Mouse (Mus musculus): ENCODE results near the gene Dolpp1.
A peak's percentile ranks its signal among the peaks of the same experiment; 100 is the strongest.

The Dolpp1 gene

DNA sequence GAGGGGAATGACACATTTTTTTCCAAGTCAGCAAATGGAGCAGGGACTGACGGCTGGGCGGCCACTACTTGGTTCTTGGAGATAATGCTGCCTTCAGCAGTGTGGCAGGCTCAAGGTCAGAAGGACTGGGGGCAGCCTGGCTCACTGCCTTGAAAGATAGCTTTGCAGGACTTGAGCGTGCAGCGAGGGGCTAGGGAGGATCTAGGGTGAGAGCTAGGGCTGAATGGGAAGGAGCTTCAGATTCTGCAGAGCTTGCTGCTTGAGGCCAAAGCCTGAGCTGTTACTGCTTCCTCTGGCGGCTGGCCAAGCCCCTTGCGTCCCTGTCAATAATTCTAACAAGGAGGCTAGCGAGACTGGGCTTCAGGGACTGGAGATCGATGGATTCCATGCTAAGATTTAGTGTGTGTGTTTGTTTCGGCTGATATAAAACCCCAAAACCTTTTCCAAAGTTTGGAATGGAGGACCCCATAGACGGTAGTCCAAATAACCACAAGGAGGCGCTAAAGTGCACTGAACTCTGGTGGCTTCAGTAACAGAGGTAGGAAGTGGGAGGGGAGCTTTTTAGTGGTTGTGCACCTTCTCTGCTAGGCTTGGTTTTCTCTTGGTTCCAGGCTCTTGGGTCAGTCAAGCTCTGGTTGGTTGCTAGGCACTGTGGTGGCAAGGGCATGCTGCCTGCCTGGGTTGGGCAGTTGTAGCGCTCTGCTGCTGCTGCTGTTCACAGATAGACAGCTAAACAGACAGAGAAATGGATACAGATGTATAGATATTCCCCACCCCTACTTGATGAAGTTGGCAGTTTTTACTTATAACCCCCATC is 48.9 kb downstream of the Dolpp1 start:
- peak; percentile 63 for DNase-seq (ENCODE audit: low read depth)

DNA sequence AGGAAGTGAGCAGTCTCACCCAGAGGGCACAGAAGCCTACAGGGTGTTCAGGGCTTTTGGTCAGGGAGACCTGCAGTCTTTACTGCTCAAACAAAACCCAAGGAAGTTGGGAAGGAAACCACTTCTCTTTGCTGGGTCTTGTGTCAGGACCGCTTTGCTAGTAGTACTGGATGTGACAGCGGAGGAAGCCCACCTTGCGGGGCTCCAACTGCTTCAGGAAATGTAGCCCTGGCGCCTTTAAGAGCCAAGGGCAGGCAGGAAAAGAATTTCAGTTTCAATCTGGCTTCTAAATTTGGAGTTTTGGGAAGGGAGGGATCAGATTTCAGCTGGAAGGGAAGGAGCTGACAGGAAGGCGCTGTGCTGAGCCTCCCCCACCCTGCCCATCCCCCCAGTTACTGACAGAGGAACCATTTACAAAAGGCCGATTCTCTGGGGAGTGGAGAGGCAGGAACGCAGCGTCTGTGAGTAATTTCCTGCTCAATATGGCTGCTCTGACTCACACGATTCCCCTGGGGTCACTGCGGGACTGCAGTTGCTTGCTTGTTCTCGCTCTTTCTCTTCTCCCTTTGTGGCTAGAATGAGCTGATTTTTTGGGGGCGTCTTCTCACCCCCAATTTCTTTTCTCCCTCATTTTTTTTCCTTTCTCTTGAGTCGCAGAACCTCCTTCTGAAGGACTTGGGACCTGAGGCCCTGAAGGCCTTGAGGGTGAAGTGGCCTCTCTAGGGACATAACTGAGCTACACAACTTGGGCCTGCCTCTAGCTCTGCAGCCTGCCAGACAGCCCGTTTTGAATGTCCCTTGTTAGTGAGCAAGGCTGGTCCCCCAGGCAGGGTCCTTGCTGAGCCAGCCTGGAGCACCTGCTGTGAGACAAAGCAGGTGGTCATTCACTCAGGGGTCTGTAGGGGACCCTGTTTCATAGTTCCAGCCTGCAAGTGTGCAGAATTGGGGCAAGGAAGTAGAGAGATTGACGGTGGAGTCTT is 49.8 kb downstream of the Dolpp1 start:
- no peak for DNase-seq (ENCODE audit: low read depth)

DNA sequence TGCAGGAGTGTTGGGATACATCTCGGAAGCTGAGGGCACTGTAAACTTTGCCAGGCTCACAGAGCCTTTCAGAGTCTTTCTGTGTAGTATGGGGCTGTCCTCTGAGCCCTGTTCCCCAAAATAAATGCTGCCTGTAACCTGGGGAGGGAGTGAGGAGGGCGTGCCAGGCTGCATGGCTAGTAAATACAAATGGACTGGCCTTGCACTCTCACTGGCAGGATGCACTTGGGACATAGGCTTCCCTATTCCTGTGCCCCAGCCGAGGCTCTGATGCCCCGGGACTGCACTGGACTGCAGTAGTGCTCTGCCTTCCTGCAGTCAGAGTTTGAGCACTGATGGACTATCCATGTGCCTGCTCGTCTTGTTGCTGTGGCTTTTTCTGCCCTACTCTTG is 50.4 kb downstream of the Dolpp1 start:
- no peak for DNase-seq (ENCODE audit: low read depth)

DNA sequence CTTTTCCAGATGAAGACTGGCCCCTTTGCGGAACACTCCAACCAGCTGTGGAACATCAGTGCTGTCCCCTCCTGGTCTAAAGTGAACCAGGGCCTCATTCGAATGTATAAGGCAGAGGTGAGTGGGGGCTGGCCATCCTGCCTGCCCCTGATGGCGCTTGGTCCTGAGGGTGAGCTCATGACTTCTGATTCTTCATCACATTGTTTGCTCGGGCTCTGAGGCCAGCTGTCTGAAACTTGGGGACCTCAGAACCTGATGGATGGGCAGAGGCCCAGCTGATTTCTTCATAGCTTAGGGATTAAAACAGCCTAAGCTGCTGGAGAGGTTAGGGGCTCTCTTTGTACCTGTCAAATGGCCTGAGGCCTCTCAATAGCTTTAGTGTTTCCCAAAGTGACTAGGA is 51.2 kb downstream of the Dolpp1 start:
- no peak for DNase-seq (ENCODE audit: low read depth)

DNA sequence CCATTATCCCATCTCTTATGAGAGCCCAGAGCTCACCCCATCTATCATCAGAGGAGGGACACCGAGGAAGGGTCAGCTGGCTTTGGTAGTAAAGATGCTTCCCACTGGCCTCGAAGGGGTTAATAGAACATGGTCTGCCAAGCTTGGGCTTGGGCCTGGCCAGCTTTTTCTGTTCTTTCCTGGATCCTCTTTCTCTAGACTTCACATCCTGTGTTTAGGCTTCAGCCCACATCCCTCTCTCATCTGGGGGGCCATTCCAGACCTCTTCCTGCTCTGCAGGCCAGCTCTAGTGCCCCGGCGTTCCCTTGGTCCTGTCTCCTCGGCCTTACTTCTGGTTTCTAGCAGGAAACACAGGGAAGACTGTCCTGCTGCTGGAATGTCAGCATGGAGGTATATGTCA is 52.0 kb downstream of the Dolpp1 start:
- no peak for DNase-seq (ENCODE audit: low read depth)

DNA sequence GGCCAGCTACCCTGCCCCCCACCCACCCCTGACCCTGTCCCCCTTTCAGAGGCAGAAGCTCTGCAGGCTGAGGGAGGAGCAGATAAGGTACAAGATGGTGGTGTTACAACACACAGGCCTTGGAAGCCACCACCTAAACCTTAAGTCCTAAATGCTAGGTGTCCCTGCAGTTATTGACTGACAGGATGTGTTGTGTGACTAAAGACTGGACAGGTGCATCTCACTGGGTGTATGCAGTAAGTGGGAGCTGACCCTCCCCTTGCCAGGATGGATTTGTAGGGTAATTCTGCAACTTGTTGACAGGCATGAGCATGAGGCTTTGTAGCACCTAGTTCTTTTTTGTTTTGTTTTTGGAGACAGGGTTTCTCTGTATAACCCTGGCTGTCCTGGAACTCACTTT is 52.4 kb downstream of the Dolpp1 start:
- no peak for DNase-seq (ENCODE audit: low read depth)

DNA sequence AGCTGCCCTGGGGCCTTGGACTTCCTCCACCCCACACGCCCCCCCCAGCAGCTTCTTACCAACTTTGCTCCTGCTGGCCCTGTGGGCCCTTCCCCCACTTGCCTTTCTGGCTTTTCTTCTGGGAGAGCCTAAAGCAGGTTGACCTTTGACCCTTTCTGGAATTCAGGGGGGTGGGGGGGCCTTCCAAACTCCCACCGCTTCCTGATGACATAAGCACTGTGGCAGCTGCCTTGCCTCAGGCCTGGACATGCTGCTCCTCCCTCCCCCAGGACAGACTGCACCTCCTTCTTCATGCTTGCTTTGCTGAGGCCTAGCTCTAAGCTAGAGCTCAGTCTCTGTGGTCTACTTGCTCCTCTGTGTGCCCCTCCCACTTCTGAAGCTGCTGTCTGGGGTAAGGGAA is 53.3 kb downstream of the Dolpp1 start:
- DNase-seq (ENCODE audit: low read depth): no peak

DNA sequence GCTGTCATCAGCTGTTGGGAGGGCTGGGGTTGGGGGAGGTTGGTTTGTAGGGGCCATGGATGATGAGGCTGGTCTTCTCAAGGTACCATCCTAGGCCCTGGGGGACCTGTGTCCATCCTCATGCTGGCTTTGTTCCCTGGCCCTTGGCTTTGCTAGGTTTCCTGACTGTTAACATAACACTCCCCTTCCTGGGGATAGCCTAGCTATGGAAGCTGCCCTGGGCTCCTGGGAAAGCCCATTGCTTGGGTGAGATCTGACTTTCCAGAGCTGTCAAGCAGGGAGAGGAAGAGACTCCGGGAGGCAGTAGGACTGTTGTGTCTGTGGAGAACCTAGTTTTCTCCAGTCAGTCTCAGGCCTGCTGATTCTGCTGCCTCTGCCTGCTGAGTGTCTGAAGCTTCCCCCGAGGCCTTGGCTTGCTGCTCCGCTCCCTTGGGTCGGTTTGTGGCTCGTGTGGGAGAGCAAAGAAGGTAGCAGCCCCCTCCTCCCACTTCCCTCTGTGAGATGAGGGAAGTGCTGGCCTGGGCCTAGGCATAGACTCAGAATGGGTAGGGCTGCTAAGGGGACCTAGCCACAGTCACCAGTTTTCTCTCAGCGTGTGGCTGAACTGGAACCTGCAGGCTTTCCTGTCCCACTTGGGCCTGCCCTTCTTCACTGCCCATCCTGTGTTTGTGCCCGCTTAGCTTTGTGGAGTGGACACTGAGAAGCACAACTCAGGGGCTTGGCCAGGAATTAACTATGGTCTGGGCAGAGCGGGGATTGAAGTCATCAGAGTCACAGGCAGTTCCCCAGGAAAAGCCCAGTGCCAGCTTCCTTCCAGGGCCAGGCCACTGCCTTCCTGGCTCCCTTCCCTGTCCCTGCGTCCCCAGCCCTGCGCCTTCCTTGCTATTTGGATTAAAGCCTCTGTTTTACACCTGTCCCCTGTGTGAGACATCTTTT is 55.1 kb downstream of the Dolpp1 start:
- no peak for DNase-seq (ENCODE audit: low read depth)

DNA sequence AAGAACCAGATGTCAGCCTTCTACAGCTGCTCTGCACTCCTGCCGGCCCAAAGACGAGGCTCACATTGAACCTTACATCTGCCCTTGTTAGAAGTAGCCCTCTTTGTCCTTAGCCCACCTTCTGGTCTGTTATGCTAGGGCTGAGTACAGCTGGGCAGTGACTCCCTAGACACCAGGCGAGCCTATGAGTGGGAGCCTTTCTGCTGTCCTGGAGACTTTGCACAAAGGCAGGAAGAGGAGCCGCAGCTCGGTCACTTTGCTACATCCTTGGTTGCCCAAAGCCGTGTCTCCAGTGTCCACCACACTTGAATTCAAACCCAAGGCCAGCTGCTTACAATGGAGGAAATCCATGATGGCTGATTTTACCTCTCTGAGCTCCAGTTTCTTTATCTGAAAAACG is 56.3 kb downstream of the Dolpp1 start:
- DNase-seq (ENCODE audit: low read depth): no peak

All from c-Kit-positive CD71-positive TER-119-negative erythroid progenitor cells, embryonic 14.5 days (primary cell).